Mouse (Mus musculus) limb, embryonic 15.5 days (tissue): Measurements from ENCODE around the gene Agpat2. TPM values are rescaled to one million over a fixed set of nuclear protein-coding genes. Genes with fewer than 3 reads are reported as not detected.

Experiments
- ATAC-seq: fragments of 200-750 bp; cut with Nextera tagmentation; 2 replicates; pipeline ENCODE4 v1.8.0; 2017; ENCODE audit warnings: low read depth, moderate TSS enrichment; ENCODE audit not compliant: insufficient number of reproducible peaks, low FRiP score, low TSS enrichment
- H3K27ac ChIP-seq: fragments of 300-500 bp; sonication (generic); 2 replicates; pipeline ENCODE4 v1.5.1; 2015; ENCODE audit warnings: moderate library complexity, mild to moderate bottlenecking, inconsistent platforms
- H3K27me3 ChIP-seq: fragments of 300-500 bp; sonication (generic); 2 replicates; pipeline ENCODE4 v1.6.1; 2015; ENCODE audit warnings: inconsistent platforms
- H3K36me3 ChIP-seq: fragments of 300-500 bp; sonication (generic); 2 replicates; pipeline ENCODE4 v1.6.1; 2015; ENCODE audit warnings: inconsistent platforms
- H3K4me1 ChIP-seq: fragments of 300-500 bp; sonication (generic); 2 replicates; pipeline ENCODE4 v1.6.1; 2015; ENCODE audit warnings: inconsistent platforms
- H3K4me2 ChIP-seq: fragments of 300-500 bp; sonication (generic); 2 replicates; pipeline ENCODE4 v1.6.1; 2015; ENCODE audit warnings: mild to moderate bottlenecking, inconsistent platforms
- H3K4me3 ChIP-seq: fragments of 300-500 bp; sonication (generic); 2 replicates; pipeline ENCODE4 v1.5.1; 2015; ENCODE audit warnings: mild to moderate bottlenecking, inconsistent platforms
- H3K9ac ChIP-seq: fragments of 300-500 bp; sonication (generic); 2 replicates; pipeline ENCODE4 v1.6.1; 2015; ENCODE audit warnings: inconsistent platforms
- H3K9me3 ChIP-seq: fragments of 300-500 bp; sonication (generic); 2 replicates; pipeline ENCODE4 v1.6.1; 2016; ENCODE audit warnings: inconsistent platforms
- WGBS: fragments of 180-500 bp; shearing (Covaris S2); methylation state at CpG from one replicate; pipeline ENCODE4 v1.1.7; 2015; 5-methylcytosine and 5-hydroxymethylcytosine counted together
- microRNA counts: library from miRNA; unstranded; fragments of <30 nt; microRNA quantifications from one replicate; lab custom pipeline; 2016
- microRNA-seq: library from miRNA; unstranded; fragments of <30 nt; microRNA quantifications from one replicate; pipeline ENCODE4, GENCODE M21; 2016
- polyA plus RNA-seq: library from polyadenylated mRNA; unstranded; fragments of >200 nt; fragmentation: Nextera tagmentation; extraction: Ambion mirVana; gene quantifications from 2 replicates; pipeline ENCODE4 v1.2.1, GENCODE M21; 2015

Agpat2 gene
- polyA plus RNA-seq, 1 experiment from 2014 or later = 36.3 TPM

DNA sequence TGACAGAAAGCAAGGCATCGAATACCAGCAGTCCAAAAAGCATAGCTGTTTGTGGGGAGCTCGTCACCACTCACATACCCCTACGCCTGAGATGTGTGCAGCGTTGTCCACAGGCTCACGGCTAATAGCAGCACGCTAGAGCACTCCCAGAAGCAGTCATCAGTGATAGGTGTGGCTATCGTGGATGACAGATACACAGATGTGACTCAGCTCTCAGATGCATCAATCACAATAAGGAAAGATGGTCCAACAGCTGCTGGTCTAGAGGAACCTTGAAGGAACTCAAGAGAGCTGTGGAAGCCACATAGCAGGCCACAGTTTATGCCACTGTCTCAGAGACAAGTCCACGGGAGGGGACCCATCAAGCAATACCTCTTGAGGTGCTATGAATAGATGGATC lies 60.4 kb downstream of the Agpat2 start:
- H3K27ac ChIP-seq = no peak overlapping the region
- H3K4me3 ChIP-seq = no peak overlapping the region
- H3K4me2 ChIP-seq = no peak overlapping the region
- no peaks in the 10 kb centered on the region for H3K27me3 ChIP-seq
- WGBS = 82% methylated on average over 8 of the region's 8 CpGs
- H3K4me1 ChIP-seq = peaks cover 37% of the 10 kb centered on the region
- no peak for ATAC-seq
- H3K9me3 ChIP-seq = no peaks in the 10 kb centered on the region
- H3K36me3 ChIP-seq = no peaks in the 10 kb centered on the region
- H3K9ac ChIP-seq = no peak overlapping the region

DNA sequence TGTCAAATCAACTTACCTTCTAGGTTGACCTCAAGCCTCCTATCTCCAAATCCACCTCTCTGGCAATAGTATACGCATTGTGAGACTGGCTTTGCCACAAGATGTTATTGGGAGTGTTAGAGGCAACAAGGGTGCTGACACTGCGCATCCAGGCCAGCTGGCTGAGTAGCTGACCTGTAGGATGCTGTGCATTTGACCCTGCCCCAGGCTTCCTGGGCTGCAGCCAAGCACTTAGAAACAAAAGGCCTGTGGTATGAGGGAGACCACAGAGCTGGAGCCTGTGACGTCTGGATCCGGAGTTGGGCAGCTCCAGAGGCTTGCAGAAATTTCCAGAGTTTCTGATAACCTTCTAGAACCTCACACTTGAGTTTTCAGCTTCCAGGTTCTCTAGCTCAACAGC lies 61.1 kb downstream of the Agpat2 start:
- WGBS = 72% methylated on average over 4 of the region's 4 CpGs
- no peaks in the 10 kb centered on the region for H3K27me3 ChIP-seq
- no peak overlapping the region for H3K4me2 ChIP-seq
- no peaks in the 10 kb centered on the region for H3K36me3 ChIP-seq
- H3K4me3 ChIP-seq = no peak overlapping the region
- peaks cover 37% of the 10 kb centered on the region for H3K4me1 ChIP-seq
- H3K27ac ChIP-seq = no peak overlapping the region
- ATAC-seq = no peak
- H3K9me3 ChIP-seq = no peaks in the 10 kb centered on the region
- H3K9ac ChIP-seq = no peak overlapping the region

MicroRNAs within 50 kb of the gene (microRNA counts, 519-probe panel; counts per million panel counts)
- microRNA mmu-miR-126-3p (lab: Ali Mortazavi, UCI) = 3,830 counts per million, percentile 88 among the panel's probes with 10 or more counts
- 3,017 counts per million, percentile 69 among the panel's probes with 10 or more counts for microRNA mmu-miR-126-5p (lab: Ali Mortazavi, UCI)

Small RNAs within 50 kb of the gene (microRNA-seq; reads per million reads assigned to microRNA genes)
- gene Mir126a (not detected), gene Mir126b (not detected)

Other genes starting within 250 kb of the Agpat2 start
- gene Card9, start 243.5 kb downstream of the Agpat2 start, polyA plus RNA-seq = 0.83 and 1.1 TPM in 2 replicates
- 23.7 and 25.8 TPM in 2 replicates for gene Snapc4, start 223.8 kb downstream of the Agpat2 start, polyA plus RNA-seq
- gene Entr1, start 215.1 kb downstream of the Agpat2 start, polyA plus RNA-seq = 111 and 121 TPM in 2 replicates
- 91.1 and 95.2 TPM in 2 replicates for gene Pmpca, start 215.1 kb downstream of the Agpat2 start, polyA plus RNA-seq
- 17.1 and 19.6 TPM in 2 replicates for gene Inpp5e, start 195.2 kb downstream of the Agpat2 start, polyA plus RNA-seq
- gene Sec16a, start 159.2 kb downstream of the Agpat2 start, polyA plus RNA-seq = 26.2 and 30.5 TPM in 2 replicates
- 23.1 and 24.3 TPM in 2 replicates for gene Notch1, start 87.8 kb downstream of the Agpat2 start, polyA plus RNA-seq
- gene Egfl7, start 24.4 kb downstream of the Agpat2 start, polyA plus RNA-seq = 107 and 122 TPM in 2 replicates
- gene Gm20532, start 17.8 kb downstream of the Agpat2 start, polyA plus RNA-seq = 0.24 TPM in 1 of 2 replicates, not detected in the other
- gene Fam69b, start 24.0 kb upstream of the Agpat2 start, polyA plus RNA-seq = 32.0 and 42.8 TPM in 2 replicates
- not detected in 2 replicates for gene Lcn4, start 66.9 kb upstream of the Agpat2 start, polyA plus RNA-seq